Mouse (Mus musculus) spleen, adult 2 months (tissue): Measurements from ENCODE around the gene Gm7324.
"Not testable (repeated sequence)": the region's sequence is repeated elsewhere in the genome, so short reads cannot be mapped to it uniquely, and the experiment has no call there.

Source experiments
- CTCF ChIP-seq: fragments of 200-500 bp; IDR thresholded peaks from 2 replicates; pipeline ENCODE4 v1.5.1; 2011; ENCODE audit warnings: mild to moderate bottlenecking, inconsistent platforms; ENCODE audit not compliant: insufficient read depth, insufficient read length, insufficient replicate concordance; ENCODE audit errors: extremely low read depth
- POLR2A ChIP-seq: fragments of 200-500 bp; IDR thresholded peaks from 2 replicates; pipeline ENCODE4 v1.6.1; 2011; ENCODE audit warnings: low read depth, low read length, inconsistent platforms

GRCm38 (mm10) chr14:43747566-43747965 lies 49.9 kb downstream of the Gm7324 start, which contains the start of gene Gm6526:
- TF ChIP-seq CTCF, POLR2A: not testable (repeated sequence)
